Mouse (Mus musculus): ENCODE measurements at regions not wholly inside any gene's neighbourhood (a gene's known extent, or its start where the extent isn't known, plus 50 kb on each side); places are given as distances from the start of the nearest gene placed in this dataset.
A peak's percentile ranks its signal among the peaks of the same experiment; 100 is the strongest.

DNA sequence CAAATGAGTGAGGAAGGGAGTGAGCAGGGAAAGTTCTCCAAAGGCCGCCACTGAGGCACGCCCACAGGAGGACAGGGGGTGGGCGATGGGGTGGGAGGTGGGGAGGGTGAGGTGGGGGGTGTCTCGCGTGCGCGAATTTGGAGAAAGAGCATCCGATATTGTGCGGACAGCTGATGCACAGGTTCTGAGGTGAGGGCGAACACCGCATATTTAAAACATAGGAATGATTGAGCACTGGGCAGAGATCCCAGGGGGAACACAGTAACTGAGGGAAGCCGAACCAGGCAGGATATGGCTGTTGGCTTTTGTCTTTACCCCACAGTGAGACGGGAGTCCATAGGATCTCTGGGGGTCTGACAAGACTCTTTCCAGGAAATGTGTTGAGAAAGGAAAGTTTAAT, 163.8 kb downstream of the Clic5 start:
- Histone ChIP-seq H3K36me3 (ENCODE audit: insufficient read depth) (no peaks in the 10 kb centered on the region), H3K4me3 (ENCODE audit: low read depth, low read length) (no peak overlapping the region), H3K9me3 (ENCODE audit: low read depth, low read length) (no peaks in the 10 kb centered on the region), H3K9ac (no peak overlapping the region), H3K27me3 (ENCODE audit: insufficient read depth, low read length) (no peaks in the 10 kb centered on the region), H3K27ac (ENCODE audit: low read depth) (no peak overlapping the region), H3K4me2 (no peak overlapping the region), H3K4me1 (ENCODE audit: insufficient read depth) (no peaks in the 10 kb centered on the region)
- ATAC-seq (ENCODE audit: insufficient read depth) (no peak), DNase-seq (no peak)
- WGBS: 84% methylated on average over 13 of the region's 13 CpGs
- TF ChIP-seq CTCF (IDR thresholded peaks at IDR 0.05; ENCODE audit: low read depth): no peak

DNA sequence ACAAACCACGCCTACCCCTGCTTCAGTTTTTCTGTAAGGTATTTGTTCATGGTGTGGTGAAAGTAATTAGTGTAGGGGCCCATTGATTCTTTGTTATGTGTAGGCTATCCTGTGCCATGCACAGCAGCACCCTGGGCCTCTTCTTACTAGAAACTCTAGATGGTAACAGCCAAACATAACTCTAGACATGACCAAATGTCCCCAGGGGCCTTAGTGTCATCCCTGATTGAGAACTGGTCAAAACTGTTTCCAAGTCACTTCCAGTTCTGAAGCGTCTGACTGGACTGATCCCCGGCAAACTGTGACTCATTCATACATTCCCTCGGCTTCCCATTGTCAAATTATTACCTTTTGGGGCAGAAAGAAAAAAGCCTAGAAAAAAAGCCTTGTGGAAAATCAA, 174.7 kb downstream of the Clic5 start:
- no peak for DNase-seq

DNA sequence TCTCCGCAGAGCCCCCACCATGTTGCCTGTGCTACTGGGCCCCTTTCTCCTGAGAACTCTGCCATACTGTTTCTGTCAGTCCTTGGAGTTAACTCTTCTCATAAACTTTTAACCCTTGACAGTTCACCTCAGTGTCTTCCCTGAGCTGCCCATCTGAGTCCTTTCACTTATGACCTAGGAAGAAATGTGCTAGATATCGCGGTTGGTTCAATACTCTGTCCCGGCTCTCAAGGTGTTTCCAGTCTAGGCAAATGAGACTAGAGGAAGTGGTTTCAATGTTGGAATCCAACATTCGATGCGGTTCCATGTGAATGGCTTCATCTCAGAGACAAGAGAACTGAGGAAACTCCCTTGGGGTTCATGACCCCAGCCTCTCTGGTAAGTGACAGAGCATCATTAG, 176.1 kb downstream of the Clic5 start:
- Histone ChIP-seq H3K4me3 (ENCODE audit: low read depth, low read length) (no peak overlapping the region), H3K27me3 (ENCODE audit: insufficient read depth, low read length) (no peaks in the 10 kb centered on the region), H3K4me2 (no peak overlapping the region), H3K36me3 (ENCODE audit: insufficient read depth) (no peaks in the 10 kb centered on the region), H3K9me3 (ENCODE audit: low read depth, low read length) (no peaks in the 10 kb centered on the region; the same call in 1 of the 2 replicates), H3K27ac (ENCODE audit: low read depth) (no peak overlapping the region), H3K4me1 (ENCODE audit: insufficient read depth) (peaks cover 4% of the 10 kb centered on the region; the same call in 1 of the 2 replicates), H3K9ac (no peak overlapping the region)
- WGBS: 91% methylated on average over 6 of the region's 6 CpGs
- no peak for TF ChIP-seq CTCF (IDR thresholded peaks at IDR 0.05; ENCODE audit: low read depth)
- DNase-seq (no peak), ATAC-seq (ENCODE audit: insufficient read depth) (no peak)

More for the DNA sequence above, 174.7 kb downstream of the Clic5 start:
- Histone ChIP-seq H3K4me3 (ENCODE audit: low read depth, low read length) (no peak overlapping the region), H3K9ac (no peak overlapping the region), H3K4me2 (no peak overlapping the region), H3K27me3 (ENCODE audit: insufficient read depth, low read length) (no peaks in the 10 kb centered on the region), H3K36me3 (ENCODE audit: insufficient read depth) (no peaks in the 10 kb centered on the region), H3K4me1 (ENCODE audit: insufficient read depth) (peaks cover 4% of the 10 kb centered on the region; the same call in 1 of the 2 replicates), H3K9me3 (ENCODE audit: low read depth, low read length) (no peaks in the 10 kb centered on the region), H3K27ac (ENCODE audit: low read depth) (no peak overlapping the region)
- no peak for TF ChIP-seq CTCF (IDR thresholded peaks at IDR 0.05; ENCODE audit: low read depth)
- no peak for ATAC-seq (ENCODE audit: insufficient read depth)
- WGBS: 80% methylated on average over 4 of the region's 4 CpGs

DNA sequence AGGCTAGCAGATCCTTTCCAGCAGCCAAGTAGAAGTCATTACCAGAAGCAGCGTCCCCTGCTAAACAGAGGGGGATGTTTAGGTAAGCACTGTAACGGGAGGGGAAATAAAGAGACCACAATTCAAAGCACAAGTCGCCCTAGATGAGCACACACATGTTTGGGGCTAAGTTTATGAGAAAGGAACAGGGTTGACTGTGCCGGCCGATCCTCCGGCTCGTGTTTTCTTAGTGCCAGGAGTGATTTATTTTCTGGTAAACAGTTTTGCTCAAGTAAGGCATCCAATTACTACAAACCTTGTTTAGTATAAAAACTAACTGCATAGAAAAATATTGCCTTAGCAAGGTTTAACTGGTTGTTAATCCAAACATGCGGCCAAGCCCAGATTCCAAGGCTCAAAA, 178.1 kb downstream of the Clic5 start:
- H3K27ac ChIP-seq (ENCODE audit: low read depth): no peak overlapping the region
- H3K9ac ChIP-seq: no peak overlapping the region
- H3K4me2 ChIP-seq: no peak overlapping the region
- no peak for TF ChIP-seq CTCF (IDR thresholded peaks at IDR 0.05; ENCODE audit: low read depth)
- H3K27me3 ChIP-seq (ENCODE audit: insufficient read depth, low read length): no peaks in the 10 kb centered on the region
- ATAC-seq (ENCODE audit: insufficient read depth) (no peak), DNase-seq (no peak)
- peaks cover 4% of the 10 kb centered on the region; the same call in 1 of the 2 replicates for H3K4me1 ChIP-seq (ENCODE audit: insufficient read depth)
- no peak overlapping the region for H3K4me3 ChIP-seq (ENCODE audit: low read depth, low read length)
- 40% methylated on average over 8 of the region's 8 CpGs for WGBS
- no peaks in the 10 kb centered on the region for H3K36me3 ChIP-seq (ENCODE audit: insufficient read depth)
- no peaks in the 10 kb centered on the region; the same call in 1 of the 2 replicates for H3K9me3 ChIP-seq (ENCODE audit: low read depth, low read length)

DNA sequence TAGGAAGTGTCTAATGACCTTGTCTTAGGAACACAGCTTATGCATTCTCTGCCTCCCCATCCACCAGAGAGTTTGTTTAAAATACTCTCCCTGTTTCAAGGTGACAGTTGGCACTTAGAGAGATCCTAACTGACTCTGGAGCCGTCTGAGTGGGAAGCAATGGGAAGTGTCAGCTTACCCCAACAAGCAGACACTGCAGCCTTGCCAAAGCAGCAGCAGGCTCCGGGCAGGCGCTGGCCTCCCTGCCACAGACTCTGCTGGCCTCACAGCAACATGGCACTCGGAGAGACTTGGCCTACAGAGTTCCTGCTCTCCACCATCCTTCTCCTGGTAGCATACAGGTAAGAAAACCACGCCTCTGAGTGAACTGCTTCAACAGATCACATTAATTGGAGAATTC, 179.2 kb downstream of the Clic5 start:
- ATAC-seq (ENCODE audit: insufficient read depth): no peak; the same call in 1 of the 2 replicates
- no peak overlapping the region for H3K4me3 ChIP-seq (ENCODE audit: low read depth, low read length)
- DNase-seq: peak; percentile 26
- peaks cover 4% of the 10 kb centered on the region; the same call in 1 of the 2 replicates for H3K4me1 ChIP-seq (ENCODE audit: insufficient read depth)
- no peak overlapping the region for H3K27ac ChIP-seq (ENCODE audit: low read depth)
- H3K27me3 ChIP-seq (ENCODE audit: insufficient read depth, low read length): no peaks in the 10 kb centered on the region
- H3K9ac ChIP-seq: no peak overlapping the region
- WGBS: 24% methylated on average over 5 of the region's 5 CpGs
- no peaks in the 10 kb centered on the region for H3K36me3 ChIP-seq (ENCODE audit: insufficient read depth)
- TF ChIP-seq CTCF (IDR thresholded peaks at IDR 0.05; ENCODE audit: low read depth): no peak
- no peaks in the 10 kb centered on the region; the same call in 1 of the 2 replicates for H3K9me3 ChIP-seq (ENCODE audit: low read depth, low read length)
- no peak overlapping the region for H3K4me2 ChIP-seq

DNA sequence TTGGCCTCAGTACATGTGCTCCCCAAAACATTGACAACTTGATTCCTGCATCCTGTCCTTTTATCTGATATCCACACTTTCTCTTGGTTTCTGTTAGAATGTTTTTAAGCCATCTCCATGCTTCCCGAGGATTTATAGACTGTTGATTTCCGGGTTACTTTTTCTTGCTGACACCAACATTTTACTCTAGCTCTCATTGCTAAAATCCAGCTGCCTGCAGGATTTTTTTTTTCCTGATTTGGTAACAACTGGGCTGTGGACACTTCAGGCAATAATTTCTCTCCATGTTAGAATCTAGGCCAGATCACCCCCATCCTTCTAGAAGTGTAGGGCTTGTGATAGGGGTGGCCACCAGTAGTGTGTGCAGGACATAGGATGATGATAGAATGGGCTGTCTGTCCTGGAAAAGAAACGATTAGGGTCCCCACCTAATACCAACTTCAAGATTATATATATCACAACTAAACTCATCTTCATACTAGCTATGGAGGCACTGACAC, 182.6 kb downstream of the Clic5 start:
- H3K4me1 ChIP-seq (ENCODE audit: insufficient read depth): peaks cover 4% of the 10 kb centered on the region; the same call in 1 of the 2 replicates
- H3K4me2 ChIP-seq: no peak overlapping the region
- no peak overlapping the region for H3K27ac ChIP-seq (ENCODE audit: low read depth)
- 49% methylated on average over 3 of the region's 3 CpGs for whole genome bisulfite sequencing
- TF ChIP-seq CTCF (IDR thresholded peaks at IDR 0.05; ENCODE audit: low read depth): no peak
- peak; percentile 73; the same call in 1 of the 2 replicates for ATAC-seq (ENCODE audit: insufficient read depth)
- no peak overlapping the region for H3K9ac ChIP-seq
- no peaks in the 10 kb centered on the region; the same call in 1 of the 2 replicates for H3K9me3 ChIP-seq (ENCODE audit: low read depth, low read length)
- H3K4me3 ChIP-seq (ENCODE audit: low read depth, low read length): no peak overlapping the region
- no peaks in the 10 kb centered on the region for H3K36me3 ChIP-seq (ENCODE audit: insufficient read depth)
- no peaks in the 10 kb centered on the region for H3K27me3 ChIP-seq (ENCODE audit: insufficient read depth, low read length)
- DNase-seq: peak; percentile 62

DNA sequence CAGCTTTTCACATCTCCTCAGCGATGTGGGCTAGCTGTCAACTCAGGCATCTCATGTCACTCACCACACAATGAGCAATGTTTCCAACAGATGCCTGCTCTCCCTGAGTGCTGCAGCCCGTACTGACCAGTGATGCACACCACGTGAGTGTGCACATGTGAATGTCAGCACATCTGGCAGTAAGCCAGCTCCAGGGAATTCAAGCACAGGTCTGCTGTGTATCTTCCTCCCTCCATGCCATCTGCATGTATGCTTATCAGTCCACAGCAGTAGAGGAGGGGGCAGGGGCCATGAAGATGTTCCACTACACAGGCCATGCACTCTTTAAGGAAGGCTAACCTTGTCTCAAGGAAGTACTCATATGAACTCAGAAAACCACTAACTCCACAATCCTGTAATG, 183.2 kb downstream of the Clic5 start:
- H3K36me3 ChIP-seq (ENCODE audit: insufficient read depth): no peaks in the 10 kb centered on the region
- no peak for TF ChIP-seq CTCF (IDR thresholded peaks at IDR 0.05; ENCODE audit: low read depth)
- WGBS: 38% methylated on average over 3 of the region's 3 CpGs
- H3K9ac ChIP-seq: no peak overlapping the region
- H3K9me3 ChIP-seq (ENCODE audit: low read depth, low read length): no peaks in the 10 kb centered on the region; the same call in 1 of the 2 replicates
- DNase-seq (peak; percentile 27), ATAC-seq (ENCODE audit: insufficient read depth) (no peak)
- no peaks in the 10 kb centered on the region for H3K27me3 ChIP-seq (ENCODE audit: insufficient read depth, low read length)
- H3K4me1 ChIP-seq (ENCODE audit: insufficient read depth): peaks cover 4% of the 10 kb centered on the region; the same call in 1 of the 2 replicates
- no peak overlapping the region for H3K4me2 ChIP-seq
- no peak overlapping the region for H3K4me3 ChIP-seq (ENCODE audit: low read depth, low read length)
- H3K27ac ChIP-seq (ENCODE audit: low read depth): no peak overlapping the region

All from lung, embryonic 14.5 days (tissue).